Mouse (Mus musculus) CH12.LX (cell line): Measurements from ENCODE around the gene Ccdc57. TPM values are rescaled to one million over a fixed set of nuclear protein-coding genes. Genes with fewer than 3 reads are reported as not detected.

Source experiments
- DNase-seq: peaks from one replicate; pipeline ENCODE4 v3.0.0-alpha.2; 2013; ENCODE audit errors: extremely low read depth
- H3K27ac ChIP-seq: 2 replicates; pipeline ENCODE4 v1.5.1; 2012; ENCODE audit warnings: low read depth, mild to moderate bottlenecking, control low read depth, moderate library complexity; ENCODE audit not compliant: insufficient read depth
- H3K27me3 ChIP-seq: replicated peaks from 2 replicates; pipeline ENCODE3; 2012; ENCODE audit warnings: inconsistent platforms
- H3K36me3 ChIP-seq, 2 experiments: replicated peaks in 1 of 2; 2 replicates each; pipeline versions ENCODE3 to v1.6.1; 2012; ENCODE audit warnings: inconsistent platforms in 1 of 2, low read length in 1 of 2, mild to moderate bottlenecking in 1 of 2, mixed read lengths in 1 of 2, moderate library complexity in 1 of 2; ENCODE audit not compliant: control insufficient read depth in 1 of 2, insufficient read depth in 1 of 2
- H3K4me1 ChIP-seq, 2 experiments: 2 replicates each; pipeline ENCODE4 v1.6.1; 2012; ENCODE audit warnings: inconsistent platforms in 1 of 2, moderate library complexity in 1 of 2; ENCODE audit not compliant: insufficient read depth in 2 of 2, control insufficient read depth in 1 of 2
- H3K4me2 ChIP-seq: 2 replicates; pipeline ENCODE4 v1.6.1; 2012; ENCODE audit warnings: low read depth, mild to moderate bottlenecking, control low read depth; ENCODE audit not compliant: poor library complexity, insufficient read depth, severe bottlenecking
- H3K4me3 ChIP-seq, 3 experiments: fragments of 150-350 bp in 1 of 3; sonication (generic) in 1 of 3; replicated peaks in 1 of 3; 2 replicates each; pipeline versions ENCODE3 to v1.5.1; 2011 to 2012; ENCODE audit warnings: low read depth in 2 of 3, low read length in 2 of 3, mild to moderate bottlenecking in 2 of 3, moderate library complexity in 2 of 3, control low read depth in 1 of 3, improper control_type of control experiment in 1 of 3, inconsistent platforms in 1 of 3, mixed read lengths in 1 of 3; ENCODE audit not compliant: poor library complexity in 1 of 3
- H3K79me2 ChIP-seq: replicated peaks from 2 replicates; pipeline ENCODE4 v1.6.1; 2012; ENCODE audit warnings: mild to moderate bottlenecking, moderate library complexity; ENCODE audit not compliant: control insufficient read depth, poor library complexity, insufficient read depth, severe bottlenecking; ENCODE audit errors: extremely low read depth
- H3K9ac ChIP-seq: 2 replicates; pipeline ENCODE4 v1.6.1; 2012; ENCODE audit warnings: low read depth, mild to moderate bottlenecking, control low read depth, moderate library complexity; ENCODE audit not compliant: insufficient read depth
- H3K9me3 ChIP-seq: replicated peaks from 2 replicates; pipeline ENCODE3; 2012; ENCODE audit warnings: low read length, inconsistent platforms, mixed read lengths
- BHLHE40 ChIP-seq: IDR thresholded peaks from 2 replicates; pipeline ENCODE4 v1.6.1; 2011; ENCODE audit warnings: mild to moderate bottlenecking, low read depth, low read length, improper control_type of control experiment
- CHD1 ChIP-seq: IDR thresholded peaks from 2 replicates; pipeline ENCODE4 v1.6.1; 2012; ENCODE audit warnings: low read depth, low read length, improper control_type of control experiment, inconsistent platforms
- CHD2 ChIP-seq: IDR thresholded peaks from 2 replicates; pipeline ENCODE4 v1.6.1; 2011; ENCODE audit warnings: low read length, improper control_type of control experiment
- E2F4 ChIP-seq: IDR thresholded peaks from 2 replicates; pipeline ENCODE4 v1.6.1; 2011; ENCODE audit warnings: low read depth, low read length, improper control_type of control experiment; ENCODE audit not compliant: insufficient replicate concordance
- ELF1 ChIP-seq: IDR thresholded peaks from 2 replicates; pipeline ENCODE4 v1.6.1; 2014; ENCODE audit warnings: low read depth, mild to moderate bottlenecking, inconsistent platforms, low read length, improper control_type of control experiment
- ETS1 ChIP-seq: conservative IDR thresholded peaks from 2 replicates; pipeline ENCODE4 v1.6.1; 2012; ENCODE audit warnings: low read depth, mild to moderate bottlenecking, inconsistent platforms, low read length, improper control_type of control experiment, moderate library complexity
- GABPA ChIP-seq: IDR thresholded peaks from 2 replicates; pipeline ENCODE4 v1.6.1; 2012; ENCODE audit warnings: low read depth, low read length, improper control_type of control experiment, inconsistent platforms; ENCODE audit not compliant: insufficient replicate concordance
- HCFC1 ChIP-seq: IDR thresholded peaks from 2 replicates; pipeline ENCODE4 v1.6.1; 2012; ENCODE audit warnings: low read depth, mild to moderate bottlenecking, inconsistent platforms, low read length, improper control_type of control experiment
- IRF4 ChIP-seq: IDR thresholded peaks from 2 replicates; pipeline ENCODE4 v1.6.1; 2014; ENCODE audit warnings: low read depth, mild to moderate bottlenecking, inconsistent platforms, low read length, improper control_type of control experiment
- JUN ChIP-seq: IDR thresholded peaks from 2 replicates; pipeline ENCODE4 v1.6.1; 2011; ENCODE audit warnings: low read depth, mild to moderate bottlenecking, low read length, improper control_type of control experiment, moderate library complexity; ENCODE audit not compliant: insufficient read depth
- JUND ChIP-seq: conservative IDR thresholded peaks from 2 replicates; pipeline ENCODE4 v1.6.1; 2011; ENCODE audit warnings: low read depth, low read length, improper control_type of control experiment
- KAT2A ChIP-seq: IDR thresholded peaks from 2 replicates; pipeline ENCODE4 v1.6.1; 2012; ENCODE audit warnings: low read length, improper control_type of control experiment, inconsistent platforms; ENCODE audit not compliant: insufficient replicate concordance
- MAX ChIP-seq: IDR thresholded peaks from 2 replicates; pipeline ENCODE4 v1.6.1; 2011; ENCODE audit warnings: low read length, improper control_type of control experiment
- MYC ChIP-seq: IDR thresholded peaks from 2 replicates; pipeline ENCODE4 v1.6.1; 2011; ENCODE audit warnings: low read depth, mild to moderate bottlenecking, improper control_type of control experiment, low read length
- NELFE ChIP-seq: IDR thresholded peaks from 2 replicates; pipeline ENCODE4 v1.6.1; 2011; ENCODE audit warnings: low read depth, low read length, improper control_type of control experiment
- RCOR1 ChIP-seq: conservative IDR thresholded peaks from 2 replicates; pipeline ENCODE4 v1.6.1; 2012; ENCODE audit warnings: low read depth, mild to moderate bottlenecking, inconsistent platforms, low read length, improper control_type of control experiment
- SIN3A ChIP-seq: IDR thresholded peaks from 2 replicates; pipeline ENCODE4 v1.6.1; 2012; ENCODE audit warnings: low read length, improper control_type of control experiment, inconsistent platforms
- SMC3 ChIP-seq: IDR thresholded peaks from 2 replicates; pipeline ENCODE4 v1.6.1; 2011; ENCODE audit warnings: low read depth, low read length, improper control_type of control experiment
- USF1 ChIP-seq: IDR thresholded peaks from 2 replicates; pipeline ENCODE4 v1.6.1; 2014; ENCODE audit warnings: low read depth, mild to moderate bottlenecking, inconsistent platforms, low read length, improper control_type of control experiment
- USF2 ChIP-seq: conservative IDR thresholded peaks from 2 replicates; pipeline ENCODE4 v1.6.1; 2011; ENCODE audit warnings: low read depth, low read length, improper control_type of control experiment
- ZC3H11A ChIP-seq: IDR thresholded peaks from 2 replicates; pipeline ENCODE4 v1.6.1; 2012; ENCODE audit warnings: low read depth, mild to moderate bottlenecking, inconsistent platforms, low read length, improper control_type of control experiment
- ZKSCAN1 ChIP-seq: IDR thresholded peaks from 2 replicates; pipeline ENCODE4 v1.6.1; 2012; ENCODE audit warnings: low read depth, inconsistent platforms, low read length, improper control_type of control experiment, borderline replicate concordance
- ZMIZ1 ChIP-seq: IDR thresholded peaks from 2 replicates; pipeline ENCODE4 v1.6.1; 2012; ENCODE audit warnings: low read depth, mild to moderate bottlenecking, inconsistent platforms, low read length, improper control_type of control experiment
- dilution Hi-C: fragments of 300-500 bp; cut with MboI; formaldehyde crosslinking; loops from 2 replicates; pipeline ENCODE4 v1.14.3; 2020; ENCODE audit warnings: low sequenced_read_pairs; ENCODE audit not compliant: extremely low pct_unique_long_range_greater_than_20kb, extremely low pct_ligation_motif_present
- in situ Hi-C: fragments of 300-500 bp; cut with MboI; formaldehyde crosslinking; loops from 3 replicates; pipeline ENCODE4 v1.14.3; 2019; ENCODE audit warnings: low sequenced_read_pairs, low pct_ligation_motif_present, low pct_unique_long_range_greater_than_20kb, mixed read lengths
- polyA plus RNA-seq: library from polyadenylated mRNA; unstranded; fragments of >175 nt; gene quantifications from 2 replicates; pipeline ENCODE4 v1.2.1, GENCODE M21; 2012; ENCODE audit warnings: low read depth; ENCODE audit not compliant: insufficient read length
- total RNA-seq, 2 experiments: library from RNA; depleted of rRNA; stranded (reverse); fragments of 300-350 nt in 1 of 2; fragments of >200 nt in 1 of 2; gene quantifications; 2 replicates each; pipeline ENCODE4 v1.2.3; 2012 to 2014

Ccdc57 gene
- total and polyA plus RNA-seq, 3 experiments: 2.3 to 6.0 (median 5.4) TPM

DNA sequence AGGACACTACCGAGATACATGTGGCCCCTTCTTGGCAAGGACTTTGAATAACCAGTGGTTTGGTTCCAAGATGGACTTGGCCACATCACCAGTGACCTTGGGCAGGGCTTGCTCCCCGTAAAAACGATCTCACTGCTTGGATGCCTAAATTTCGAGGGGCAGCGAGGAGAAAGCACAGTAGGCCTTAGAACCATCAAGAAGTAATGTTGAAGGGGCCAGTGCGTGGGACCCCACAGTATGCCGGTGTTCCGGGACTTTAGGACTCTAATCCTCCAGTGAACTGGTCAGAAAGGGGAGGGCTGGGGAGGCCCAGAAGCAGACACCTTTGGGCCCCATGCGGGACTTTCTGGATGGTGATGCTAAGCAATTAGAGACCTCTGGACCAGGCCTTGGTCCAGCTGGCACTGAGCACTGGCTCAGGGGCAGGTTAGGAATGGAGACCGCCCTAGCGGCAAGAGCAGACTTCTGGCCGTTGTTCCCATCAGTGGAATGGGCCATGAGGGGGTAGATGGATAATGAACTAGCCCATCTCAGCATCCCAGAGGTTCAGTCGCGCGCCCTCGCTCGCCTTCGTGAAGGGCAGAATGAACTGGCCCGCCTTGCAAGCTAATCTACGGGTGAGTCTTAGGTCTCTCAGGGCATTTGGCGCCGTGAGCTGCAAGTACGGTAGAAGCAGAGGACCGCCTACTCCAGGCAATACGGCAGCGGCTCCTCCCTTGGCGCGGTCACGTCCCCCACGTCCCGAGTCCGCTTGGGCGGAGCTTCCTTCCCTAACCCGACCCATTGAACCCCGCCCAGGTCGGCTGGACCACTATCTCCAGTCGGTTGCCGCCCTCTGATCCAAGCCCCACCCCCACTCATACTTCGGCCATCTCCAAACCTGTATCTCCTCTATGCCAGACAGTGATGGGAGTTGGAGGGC is 17.9 kb upstream of the Ccdc57 start (continued):
- no peak for TF ChIP-seq GABPA

DNA sequence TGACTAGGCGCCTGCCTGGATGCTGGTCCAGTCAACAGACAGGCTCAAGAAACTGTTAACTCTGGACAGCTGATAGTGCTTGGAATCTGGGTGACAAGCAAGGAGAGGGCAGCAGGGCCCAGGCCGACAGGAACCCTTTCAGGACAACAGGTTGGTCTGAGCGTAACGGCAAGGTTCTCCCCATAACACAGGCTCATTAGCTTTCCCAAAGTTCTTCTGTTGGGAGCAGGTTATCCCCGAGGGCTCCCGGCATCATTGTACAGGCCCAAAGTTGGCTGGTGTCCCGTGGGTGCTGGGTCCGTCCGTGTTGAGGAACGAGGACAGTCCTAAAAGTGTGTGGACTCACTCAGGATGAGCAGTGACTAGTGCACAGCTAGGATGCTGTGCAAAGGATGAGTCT is 17.2 kb upstream of the Ccdc57 start:
- dilution Hi-C loops: no loop called here
- peaks cover 3% of the 10 kb centered on the region for H3K9me3 ChIP-seq
- H3K27ac ChIP-seq: no peak overlapping the region
- H3K27me3 ChIP-seq: peaks cover 52% of the 10 kb centered on the region
- peak overlapping the region; percentile 62 for H3K9ac ChIP-seq
- no peak for DNase-seq
- in situ Hi-C loops: loop anchor here (5.0 kb wide), 2 partner anchors 33 to 37 kb away; no protein-coding TSS in a partner anchor
- peaks cover 19% of the 10 kb centered on the region for H3K79me2 ChIP-seq
- peak overlapping the region; percentile 87 for H3K4me2 ChIP-seq
- H3K36me3 ChIP-seq: peaks cover 3 to 13% of the 10 kb centered on the region in 2 experiments
- 0 out of 2 replicates have a peak, but pooled peaks have one; percentile 62 for TF ChIP-seq SIN3A
- TF ChIP-seq RCOR1: no peak
- peaks cover 17 to 25% of the 10 kb centered on the region in 2 experiments for H3K4me1 ChIP-seq
- peak overlapping the region; percentile 39 to 99 (median 70) for H3K4me3 ChIP-seq

DNA sequence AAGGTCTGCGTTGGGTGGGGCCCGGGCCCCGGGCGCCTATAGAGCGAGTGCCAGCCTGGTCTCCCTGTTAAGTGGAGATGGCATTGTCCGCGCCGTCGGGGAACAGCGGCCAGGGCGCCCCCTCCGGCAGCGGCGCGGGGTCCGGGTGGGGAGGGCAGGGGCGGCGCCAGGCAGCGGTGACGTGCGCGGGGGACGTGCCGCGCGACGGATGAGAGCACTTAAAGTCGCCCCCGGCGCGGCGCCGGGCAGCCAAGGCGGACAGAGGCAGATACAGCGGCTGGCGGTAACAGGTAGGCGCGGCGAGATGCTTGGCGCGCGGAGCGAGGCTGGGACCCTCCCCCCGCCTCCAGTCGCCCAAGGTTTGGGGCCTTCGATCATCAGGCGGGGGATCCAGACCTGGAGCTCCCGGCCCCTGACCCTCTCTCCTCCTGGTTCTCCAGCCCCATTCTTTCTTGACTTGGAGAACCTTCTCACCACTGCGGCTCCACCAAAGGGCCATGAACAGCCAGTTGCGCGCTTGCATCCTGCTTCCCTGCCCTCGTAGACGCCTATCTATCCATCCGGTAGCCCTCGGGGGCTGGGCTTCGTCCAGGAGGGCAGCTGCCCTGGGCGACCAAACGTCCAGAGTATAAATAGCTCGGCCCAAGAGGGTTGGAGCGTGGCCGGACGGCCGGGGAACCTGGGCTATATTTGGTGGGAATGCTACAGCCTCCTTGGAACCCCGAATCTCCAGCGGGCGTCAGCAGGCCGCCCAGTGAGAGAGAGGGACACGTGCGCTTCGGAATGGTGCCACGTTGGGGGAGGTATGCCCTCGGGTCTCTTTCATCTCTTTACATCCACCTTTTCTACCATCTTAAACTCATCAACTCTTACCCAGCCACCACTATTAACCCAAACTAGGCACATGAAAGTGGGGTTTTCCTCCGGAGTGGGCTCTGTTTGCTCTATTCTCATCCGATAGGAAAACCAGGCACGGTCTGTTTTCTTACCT is 16.5 kb upstream of the Ccdc57 start:
- no peak for DNase-seq
- peaks cover 17 to 25% of the 10 kb centered on the region in 2 experiments for H3K4me1 ChIP-seq
- peaks cover 19% of the 10 kb centered on the region for H3K79me2 ChIP-seq
- no peak overlapping the region for H3K27ac ChIP-seq
- in situ Hi-C loops: loop anchor here (5.0 kb wide), 1 partner anchor 38 kb away; no protein-coding TSS in a partner anchor
- peak overlapping the region; percentile 87 for H3K4me2 ChIP-seq
- peak overlapping the region; percentile 36 to 99 (median 70) for H3K4me3 ChIP-seq
- peaks cover 0 to 6% of the 10 kb centered on the region in 2 experiments for H3K36me3 ChIP-seq
- peaks cover 55% of the 10 kb centered on the region for H3K27me3 ChIP-seq
- peak overlapping the region; percentile 62 for H3K9ac ChIP-seq
- peaks cover 3% of the 10 kb centered on the region for H3K9me3 ChIP-seq
- dilution Hi-C loops: no loop called here
- TF ChIP-seq MAX (peak; percentile 88), USF2 (no peak), ZKSCAN1 (no peak), GABPA (no peak), ZMIZ1 (peak; percentile 83; the same call in 1 of the 2 replicates), E2F4 (no peak), USF1 (no peak), NELFE (peak; percentile 85), BHLHE40 (peak; percentile 53), CHD1 (no peak), HCFC1 (no peak), MYC (peak; percentile 94), ETS1 (no peak), SMC3 (no peak), CHD2 (no peak), KAT2A (no peak), IRF4 (0 out of 2 replicates have a peak, but pooled peaks have one; percentile 18), SIN3A (peak; percentile 11; the same call in 1 of the 2 replicates), JUN (no peak), ZC3H11A (no peak), JUND (no peak), ELF1 (peak; percentile 33; the same call in 1 of the 2 replicates), RCOR1 (no peak)
